Mouse (Mus musculus): ENCODE data around the gene Phlpp1.

Phlpp1 gene

GRCm38 (mm10) chr1:106193487-106193886 is 21.9 kb downstream of the Phlpp1 start:
- DNase-seq (ENCODE audit: inconsistent ontology term), result no peak

- no peak for DNase-seq (ENCODE audit: inconsistent ontology term)
Observed at GRCm38 (mm10) chr1:106194263-106194662, 22.7 kb downstream of the Phlpp1 start.

- DNase-seq (ENCODE audit: inconsistent ontology term), result no peak
Observed at GRCm38 (mm10) chr1:106197991-106198390, 26.4 kb downstream of the Phlpp1 start.

GRCm38 (mm10) chr1:106199109-106199508 is 27.6 kb downstream of the Phlpp1 start:
- DNase-seq (ENCODE audit: inconsistent ontology term), result no peak

GRCm38 (mm10) chr1:106199686-106200085 is 28.1 kb downstream of the Phlpp1 start:
- DNase-seq (ENCODE audit: inconsistent ontology term), result peak; percentile 95

- no peak for DNase-seq (ENCODE audit: inconsistent ontology term)
Observed at GRCm38 (mm10) chr1:106201025-106201424, 29.5 kb downstream of the Phlpp1 start.

- DNase-seq (ENCODE audit: inconsistent ontology term), result no peak
Observed at GRCm38 (mm10) chr1:106201929-106202328, 30.4 kb downstream of the Phlpp1 start.

- DNase-seq (ENCODE audit: inconsistent ontology term), result no peak
Observed at GRCm38 (mm10) chr1:106203942-106204341, 32.4 kb downstream of the Phlpp1 start.

- no peak for DNase-seq (ENCODE audit: inconsistent ontology term)
Observed at GRCm38 (mm10) chr1:106204350-106204749, 32.8 kb downstream of the Phlpp1 start.

GRCm38 (mm10) chr1:106208581-106208980 is 37.0 kb downstream of the Phlpp1 start:
- no peak for DNase-seq (ENCODE audit: inconsistent ontology term)

- DNase-seq (ENCODE audit: inconsistent ontology term), result no peak
Observed at GRCm38 (mm10) chr1:106210461-106210860, 38.9 kb downstream of the Phlpp1 start.

GRCm38 (mm10) chr1:106211146-106211545 is 39.6 kb downstream of the Phlpp1 start:
- no peak for DNase-seq (ENCODE audit: inconsistent ontology term)

GRCm38 (mm10) chr1:106220431-106220830 is 48.9 kb downstream of the Phlpp1 start:
- DNase-seq (ENCODE audit: inconsistent ontology term), result no peak

- DNase-seq (ENCODE audit: inconsistent ontology term), result no peak
Observed at GRCm38 (mm10) chr1:106221371-106221770, 49.8 kb downstream of the Phlpp1 start.

GRCm38 (mm10) chr1:106221964-106222363 is 50.4 kb downstream of the Phlpp1 start:
- no peak for DNase-seq (ENCODE audit: inconsistent ontology term)

- DNase-seq (ENCODE audit: inconsistent ontology term), result no peak
Observed at GRCm38 (mm10) chr1:106226613-106227012, 55.1 kb downstream of the Phlpp1 start.

GRCm38 (mm10) chr1:106230313-106230712 is 58.8 kb downstream of the Phlpp1 start:
- no peak for DNase-seq (ENCODE audit: inconsistent ontology term)

GRCm38 (mm10) chr1:106231345-106231744 is 59.8 kb downstream of the Phlpp1 start:
- no peak for DNase-seq (ENCODE audit: inconsistent ontology term)

- peak; percentile 82 for DNase-seq (ENCODE audit: inconsistent ontology term)
Observed at GRCm38 (mm10) chr1:106231805-106232459, 60.4 kb downstream of the Phlpp1 start.

GRCm38 (mm10) chr1:106232460-106232850 is 60.9 kb downstream of the Phlpp1 start:
- DNase-seq (ENCODE audit: inconsistent ontology term), result peak; percentile 59

GRCm38 (mm10) chr1:106236986-106237385 is 65.4 kb downstream of the Phlpp1 start:
- DNase-seq (ENCODE audit: inconsistent ontology term), result peak; percentile 89

GRCm38 (mm10) chr1:106240116-106240685 is 68.6 kb downstream of the Phlpp1 start:
- no peak for DNase-seq (ENCODE audit: inconsistent ontology term)

- DNase-seq (ENCODE audit: inconsistent ontology term), result peak; percentile 63
Observed at GRCm38 (mm10) chr1:106241059-106241458, 69.5 kb downstream of the Phlpp1 start.

GRCm38 (mm10) chr1:106242129-106242528 is 70.6 kb downstream of the Phlpp1 start:
- DNase-seq (ENCODE audit: inconsistent ontology term), result peak; percentile 79

All from Muller cell, postnatal 12 days (primary cell).